Mouse (Mus musculus): Measurements from ENCODE around the gene Gsn. TPM values are rescaled to one million over a fixed set of nuclear protein-coding genes. Genes with fewer than 3 reads are reported as not detected.

The Gsn gene
- polyA plus RNA-seq, 1 experiment from 2014 or later = 397 TPM

DNA sequence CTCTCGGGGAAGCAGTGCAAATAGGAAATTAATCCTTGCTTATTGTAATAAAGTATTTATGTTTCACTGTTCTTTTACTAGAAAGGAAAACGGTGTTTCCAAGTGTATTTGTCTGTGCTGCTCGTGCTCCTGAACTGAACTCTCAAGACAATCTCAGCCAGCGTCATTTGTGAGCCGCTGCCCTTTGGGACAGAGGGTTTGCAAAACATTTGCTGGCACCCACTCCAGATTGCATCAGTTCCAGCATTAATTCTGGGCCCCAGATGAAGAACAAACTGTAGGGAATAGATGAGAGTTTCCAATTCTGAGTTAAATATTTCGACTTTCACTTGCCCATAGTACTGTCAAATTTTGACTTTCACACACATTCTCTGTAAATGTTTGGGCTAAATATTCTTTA lies 82.5 kb downstream of the Gsn start:
- Histone ChIP-seq H3K36me3 (ENCODE audit: control insufficient read depth, insufficient read depth, low read length) (no peaks in the 10 kb centered on the region), H3K4me2 (ENCODE audit: low read depth, low read length) (no peak overlapping the region), H3K9ac (ENCODE audit: low read depth, low read length) (no peak overlapping the region), H3K4me3 (ENCODE audit: low read depth, low read length) (no peak overlapping the region), H3K4me1 (ENCODE audit: control insufficient read depth, insufficient read depth, low read length) (peaks cover 17% of the 10 kb centered on the region), H3K27me3 (replicated peaks; ENCODE audit: control insufficient read depth, insufficient read depth, low read length) (no peaks in the 10 kb centered on the region), H3K9me3 (ENCODE audit: control insufficient read depth, low read length) (no peaks in the 10 kb centered on the region), H3K27ac (replicated peaks; ENCODE audit: low read depth, low read length) (no peak overlapping the region)
- ATAC-seq (ENCODE audit: low read depth) (no peak), DNase-seq (ENCODE audit: low spot score) (no peak)
- WGBS = 78% methylated on average over 6 of the region's 6 CpGs

DNA sequence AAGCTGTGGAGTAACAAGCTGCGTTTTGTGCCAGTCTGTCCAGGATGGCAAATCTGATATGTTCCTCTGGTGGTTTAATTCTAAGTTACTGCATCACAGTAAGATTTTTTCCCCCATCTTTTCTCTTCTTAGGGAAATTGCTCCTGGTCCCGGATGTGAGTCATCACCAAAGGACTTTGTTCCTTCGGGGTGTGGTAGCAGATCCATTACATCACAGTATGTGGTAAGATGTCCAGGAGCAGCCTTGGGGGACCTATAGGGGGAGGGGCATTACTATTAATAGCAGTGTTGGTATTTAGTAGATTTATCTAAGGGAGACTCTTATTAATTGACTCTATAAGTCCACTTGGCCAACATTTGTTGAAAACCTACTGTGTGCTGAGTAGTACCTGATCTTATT lies 86.4 kb downstream of the Gsn start:
- Histone ChIP-seq H3K9ac (ENCODE audit: low read depth, low read length) (no peak overlapping the region), H3K4me2 (ENCODE audit: low read depth, low read length) (no peak overlapping the region), H3K4me1 (ENCODE audit: control insufficient read depth, insufficient read depth, low read length) (0 out of 2 replicates have a peak, but pooled peaks cover 1% of the 10 kb centered on the region), H3K9me3 (ENCODE audit: control insufficient read depth, low read length) (no peaks in the 10 kb centered on the region), H3K27ac (replicated peaks; ENCODE audit: low read depth, low read length) (no peak overlapping the region), H3K27me3 (replicated peaks; ENCODE audit: control insufficient read depth, insufficient read depth, low read length) (no peaks in the 10 kb centered on the region), H3K4me3 (ENCODE audit: low read depth, low read length) (no peak overlapping the region), H3K36me3 (ENCODE audit: control insufficient read depth, insufficient read depth, low read length) (no peaks in the 10 kb centered on the region)
- ATAC-seq (ENCODE audit: low read depth) = no peak
- 72% methylated on average over 3 of the region's 3 CpGs for WGBS
- DNase-seq (ENCODE audit: low spot score) = no peak

DNA sequence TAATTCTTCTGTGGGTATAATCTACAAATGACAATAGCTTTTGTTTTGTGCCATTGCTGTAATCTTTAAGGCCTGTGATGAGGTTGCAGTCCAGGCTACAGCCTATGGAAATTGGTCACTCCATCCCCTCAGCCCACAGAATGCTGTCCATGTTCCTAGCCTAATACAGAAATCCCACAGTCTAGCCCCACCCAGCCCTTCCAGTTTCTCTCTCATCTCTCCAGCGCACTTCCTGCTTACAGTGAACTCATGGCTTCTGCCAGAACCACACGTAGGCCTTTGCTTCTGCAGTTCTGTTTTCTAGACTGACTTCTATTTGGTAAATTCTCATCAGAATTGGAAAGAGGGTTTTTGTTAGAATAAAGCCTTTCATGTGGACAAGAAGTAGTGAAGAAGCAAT lies 89.8 kb downstream of the Gsn start:
- H3K9me3 ChIP-seq (ENCODE audit: control insufficient read depth, low read length) = no peaks in the 10 kb centered on the region
- H3K27ac ChIP-seq (replicated peaks; ENCODE audit: low read depth, low read length) = no peak overlapping the region
- no peaks in the 10 kb centered on the region for H3K27me3 ChIP-seq (replicated peaks; ENCODE audit: control insufficient read depth, insufficient read depth, low read length)
- H3K36me3 ChIP-seq (ENCODE audit: control insufficient read depth, insufficient read depth, low read length) = no peaks in the 10 kb centered on the region
- no peak overlapping the region for H3K4me3 ChIP-seq (ENCODE audit: low read depth, low read length)
- H3K9ac ChIP-seq (ENCODE audit: low read depth, low read length) = no peak overlapping the region
- no peak for ATAC-seq (ENCODE audit: low read depth)
- 64% methylated on average over 2 of the region's 2 CpGs for WGBS
- no peak for DNase-seq (ENCODE audit: low spot score)
- no peak overlapping the region for H3K4me2 ChIP-seq (ENCODE audit: low read depth, low read length)
- no peaks in the 10 kb centered on the region for H3K4me1 ChIP-seq (ENCODE audit: control insufficient read depth, insufficient read depth, low read length)

DNA sequence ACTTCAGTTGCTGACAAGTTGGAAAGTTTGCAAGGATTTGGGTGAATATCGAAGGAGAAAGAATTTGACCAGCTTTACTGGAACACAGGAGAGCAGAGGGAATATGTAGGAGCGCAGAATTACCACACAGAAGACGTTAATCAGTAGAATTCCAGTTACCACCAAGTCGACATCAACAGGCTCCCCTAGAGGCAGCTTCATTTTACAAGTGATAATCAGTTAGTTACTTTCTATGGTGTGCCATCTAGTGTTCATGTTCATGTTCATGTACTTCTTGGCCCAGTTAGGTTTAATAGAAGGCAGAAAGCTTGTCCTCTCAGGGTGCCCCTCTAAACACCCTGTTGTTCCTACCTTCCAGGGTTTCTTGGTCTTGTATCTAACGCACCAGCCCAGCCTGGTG lies 93.0 kb downstream of the Gsn start:
- H3K4me1 ChIP-seq (ENCODE audit: control insufficient read depth, insufficient read depth, low read length) = no peaks in the 10 kb centered on the region
- no peak overlapping the region for H3K9ac ChIP-seq (ENCODE audit: low read depth, low read length)
- H3K9me3 ChIP-seq (ENCODE audit: control insufficient read depth, low read length) = no peaks in the 10 kb centered on the region
- 51% methylated on average over 5 of the region's 5 CpGs for WGBS
- DNase-seq (ENCODE audit: low spot score) = peak; percentile 79
- no peak for ATAC-seq (ENCODE audit: low read depth)
- no peak overlapping the region for H3K4me3 ChIP-seq (ENCODE audit: low read depth, low read length)
- H3K36me3 ChIP-seq (ENCODE audit: control insufficient read depth, insufficient read depth, low read length) = no peaks in the 10 kb centered on the region
- H3K27ac ChIP-seq (replicated peaks; ENCODE audit: low read depth, low read length) = no peak overlapping the region
- no peak overlapping the region for H3K4me2 ChIP-seq (ENCODE audit: low read depth, low read length)
- no peaks in the 10 kb centered on the region for H3K27me3 ChIP-seq (replicated peaks; ENCODE audit: control insufficient read depth, insufficient read depth, low read length)

Other genes with a start within 250 kb of the Gsn start
- not detected in 2 replicates for gene Hc, start 194.9 kb upstream of the Gsn start, polyA plus RNA-seq (2014; fragmentation: Nextera tagmentation; extraction: Ambion mirVana)
- 0.46 TPM in 1 of 2 replicates, not detected in the other for gene AI182371, start 154.8 kb upstream of the Gsn start, polyA plus RNA-seq (2014; fragmentation: Nextera tagmentation; extraction: Ambion mirVana)
- 21.8 and 23.7 TPM in 2 replicates for gene Cntrl, start 146.9 kb upstream of the Gsn start, polyA plus RNA-seq (2014; fragmentation: Nextera tagmentation; extraction: Ambion mirVana)
- gene Rab14, start 55.3 kb upstream of the Gsn start, polyA plus RNA-seq (2014; fragmentation: Nextera tagmentation; extraction: Ambion mirVana) = 278 and 298 TPM in 2 replicates
- 30.2 and 33.2 TPM in 2 replicates for gene Stom, start 80.6 kb downstream of the Gsn start, polyA plus RNA-seq (2014; fragmentation: Nextera tagmentation; extraction: Ambion mirVana)
- gene 4930568D16Rik, start 111.3 kb downstream of the Gsn start, polyA plus RNA-seq (2014; fragmentation: Nextera tagmentation; extraction: Ambion mirVana) = not detected in 2 replicates
- gene 4930402F06Rik, start 140.8 kb downstream of the Gsn start, polyA plus RNA-seq (2014; fragmentation: Nextera tagmentation; extraction: Ambion mirVana) = not detected in 2 replicates
- gene Ggta1, start 206.9 kb downstream of the Gsn start, polyA plus RNA-seq (2014; fragmentation: Nextera tagmentation; extraction: Ambion mirVana) = 32.5 and 35.7 TPM in 2 replicates